Mouse (Mus musculus) ovary, postnatal 10 days (tissue): ENCODE results near the gene Celf2.

ENCODE experiments used
- DNase-seq: peaks from one replicate; pipeline ENCODE4 v3.0.0; 2022; ENCODE audit warnings: low spot score

Gene Celf2

GRCm38 (mm10) chr2:6545127-6545931, 964.0 kb downstream of the Celf2 start:
- no peak for DNase-seq

- no peak for DNase-seq
Measured at GRCm38 (mm10) chr2:6543650-6544049, 965.7 kb downstream of the Celf2 start.

- DNase-seq = no peak
Measured at GRCm38 (mm10) chr2:6542556-6543180, 966.7 kb downstream of the Celf2 start.

- no peak for DNase-seq
Measured at GRCm38 (mm10) chr2:6540825-6541224, 968.5 kb downstream of the Celf2 start.

GRCm38 (mm10) chr2:6540092-6540491, 969.3 kb downstream of the Celf2 start:
- DNase-seq = no peak

- DNase-seq = no peak
Measured at GRCm38 (mm10) chr2:6538500-6538899, 970.9 kb downstream of the Celf2 start.

GRCm38 (mm10) chr2:6538031-6538430, 971.3 kb downstream of the Celf2 start:
- DNase-seq = no peak

- DNase-seq = no peak
Measured at GRCm38 (mm10) chr2:6537326-6537725, 972.0 kb downstream of the Celf2 start.

GRCm38 (mm10) chr2:6536372-6536771, 973.0 kb downstream of the Celf2 start:
- no peak for DNase-seq

- DNase-seq = no peak
Measured at GRCm38 (mm10) chr2:6532341-6532740, 977.0 kb downstream of the Celf2 start.

GRCm38 (mm10) chr2:6528076-6528475, 981.3 kb downstream of the Celf2 start:
- no peak for DNase-seq

- no peak for DNase-seq
Measured at GRCm38 (mm10) chr2:6526825-6527224, 982.5 kb downstream of the Celf2 start.

- no peak for DNase-seq
Measured at GRCm38 (mm10) chr2:6526311-6526710, 983.1 kb downstream of the Celf2 start.

- DNase-seq = no peak
Measured at GRCm38 (mm10) chr2:6523924-6524300, 985.5 kb downstream of the Celf2 start.

- DNase-seq = no peak
Measured at GRCm38 (mm10) chr2:6523261-6523923, 986.0 kb downstream of the Celf2 start.

- no peak for DNase-seq
Measured at GRCm38 (mm10) chr2:6522411-6522810, 987.0 kb downstream of the Celf2 start.

- no peak for DNase-seq
Measured at GRCm38 (mm10) chr2:6513176-6513575, 996.2 kb downstream of the Celf2 start.

- DNase-seq = no peak
Measured at GRCm38 (mm10) chr2:6507071-6507470, 1002.3 kb downstream of the Celf2 start.

- no peak for DNase-seq
Measured at GRCm38 (mm10) chr2:6505979-6506811, 1003.2 kb downstream of the Celf2 start.

- DNase-seq = no peak
Measured at GRCm38 (mm10) chr2:6505531-6505930, 1003.8 kb downstream of the Celf2 start.

- no peak for DNase-seq
Measured at GRCm38 (mm10) chr2:6498101-6498500, 1011.3 kb downstream of the Celf2 start.

GRCm38 (mm10) chr2:6497636-6498035, 1011.7 kb downstream of the Celf2 start:
- DNase-seq = no peak
